Mouse (Mus musculus): Measurements from ENCODE around the gene Rce1. TPM values are rescaled to one million over a fixed set of nuclear protein-coding genes. Genes with fewer than 3 reads are reported as not detected.
"Not testable (repeated sequence)": the region's sequence is repeated elsewhere in the genome, so short reads cannot be mapped to it uniquely, and the experiment has no call there.

The Rce1 gene
- total RNA-seq, 4 experiments from 2014 or later, result 34.0 to 47.7 (median 38.9) TPM

DNA sequence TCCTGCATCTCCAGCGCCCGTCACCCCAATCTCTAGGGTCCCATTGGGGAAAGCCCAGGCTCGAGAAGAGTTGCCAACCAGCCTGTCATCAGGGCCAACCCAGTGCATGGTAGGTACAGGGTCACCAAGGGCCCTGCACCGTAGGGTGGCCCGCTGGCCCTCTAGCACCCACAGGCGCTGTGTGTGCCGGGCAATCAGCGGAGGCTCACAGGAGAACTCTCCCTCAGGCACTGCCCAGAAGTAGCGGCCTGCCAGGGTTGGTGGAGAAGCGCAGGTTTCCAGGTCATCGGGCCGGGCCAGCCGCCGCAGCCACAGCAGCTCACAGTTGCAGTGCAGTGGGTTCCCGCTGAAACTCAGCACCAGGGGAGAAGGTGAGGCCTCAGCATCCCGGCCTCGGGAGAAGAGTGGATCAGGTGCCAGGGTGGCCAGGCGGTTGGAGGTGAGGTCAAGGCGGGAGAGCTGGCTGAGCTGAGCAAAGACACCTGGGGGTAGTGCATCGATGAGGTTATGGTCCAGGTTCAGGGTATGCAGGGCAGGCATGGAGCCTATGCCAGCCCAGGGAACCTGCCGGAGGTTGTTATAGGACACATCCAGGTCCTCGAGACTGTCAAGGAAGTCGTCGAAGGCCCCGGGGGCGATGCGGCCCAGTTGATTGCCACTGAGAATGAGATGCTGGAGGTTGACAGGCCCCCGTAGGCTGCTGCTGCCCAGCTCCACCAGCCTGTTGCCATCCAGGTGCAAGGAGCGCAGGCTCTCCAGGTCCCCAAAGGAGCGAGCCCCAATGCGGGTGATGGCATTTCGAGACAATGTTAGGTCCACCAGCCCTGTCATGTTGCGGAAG, 11.8 kb downstream of the Rce1 start:
- DNase-seq, result no peak

DNA sequence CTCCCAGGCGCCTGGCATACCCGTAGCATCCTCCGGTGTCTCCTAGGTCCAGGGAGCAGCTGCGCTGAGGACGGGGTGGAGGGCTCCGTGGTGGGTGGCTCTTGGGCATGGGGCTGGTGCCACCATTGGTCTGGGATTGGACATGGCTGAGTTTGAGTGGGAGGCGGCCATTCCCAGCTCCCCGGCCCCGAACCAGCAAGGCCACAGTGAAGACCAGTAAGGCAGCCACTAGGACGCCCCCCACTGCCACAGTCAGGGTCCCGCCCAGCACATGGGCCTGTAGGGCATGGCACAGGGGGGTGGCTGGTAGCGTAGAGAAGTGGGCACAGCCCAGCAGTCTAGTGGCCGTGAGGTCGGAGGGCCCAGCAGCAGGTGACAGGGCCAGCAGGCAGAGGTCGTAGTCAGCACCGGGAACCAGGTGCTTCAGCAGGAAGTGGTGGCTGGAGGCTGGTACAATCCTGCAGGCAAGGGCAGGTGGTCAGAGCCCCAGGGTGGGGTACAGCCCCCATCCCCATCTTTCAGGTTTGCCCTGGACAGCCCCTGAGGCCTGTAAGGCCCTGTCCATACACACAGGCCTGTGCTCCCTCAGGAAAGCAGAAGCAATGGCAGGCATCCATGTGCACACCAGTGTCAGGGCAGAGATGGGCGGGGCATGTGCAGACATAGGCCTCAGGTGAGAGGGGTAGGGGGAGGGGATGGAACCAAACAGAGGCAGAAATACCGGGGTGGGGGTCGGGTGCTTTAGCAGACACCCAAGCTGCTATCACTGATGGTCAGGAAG, 13.1 kb downstream of the Rce1 start:
- no peak for DNase-seq

DNA sequence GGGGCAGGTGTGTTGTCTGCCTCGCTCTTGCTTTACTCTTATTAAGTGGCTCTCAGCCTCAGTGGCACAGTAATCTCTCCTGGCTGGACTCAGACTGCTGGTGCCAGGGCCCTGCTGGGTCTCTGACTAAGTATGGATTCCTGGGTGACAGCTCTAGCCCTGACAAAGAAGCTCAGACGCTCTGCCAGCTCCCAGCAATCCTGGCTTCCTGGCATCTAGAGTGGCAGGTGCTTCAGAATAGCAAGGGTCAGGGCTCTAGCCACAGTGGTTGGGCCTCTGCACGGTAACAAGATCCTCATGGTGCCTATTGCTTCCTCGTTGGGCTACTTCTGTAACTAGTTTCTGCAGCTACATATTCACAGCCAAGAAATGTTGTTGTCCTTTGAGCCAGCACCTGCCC, 15.3 kb downstream of the Rce1 start:
- no peak for DNase-seq

GRCm38 (mm10) chr19:4608511-4608910, 16.9 kb downstream of the Rce1 start:
- no peak for DNase-seq

- DNase-seq, result no peak
Measured at GRCm38 (mm10) chr19:4607406-4607805, 18.0 kb downstream of the Rce1 start.

DNA sequence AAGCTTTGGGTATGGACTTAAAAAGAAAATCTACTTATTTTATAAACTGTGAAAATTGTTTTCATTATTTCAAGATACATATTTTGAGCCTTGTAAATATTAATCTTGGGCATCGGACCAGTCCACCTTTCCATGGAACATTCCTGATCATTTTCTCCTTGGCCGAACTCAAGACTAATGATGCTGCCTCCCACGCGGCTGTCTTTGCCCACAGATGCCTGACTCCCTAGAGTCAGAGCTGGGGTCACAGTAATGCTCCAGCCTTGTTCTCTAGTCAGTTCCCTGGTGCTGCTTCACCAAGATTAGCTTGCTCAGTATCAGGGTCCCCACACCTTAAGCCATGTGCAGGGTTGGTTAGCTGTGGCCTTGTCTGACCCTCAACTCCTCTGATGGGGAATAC, 19.8 kb downstream of the Rce1 start:
- no peak for DNase-seq

DNA sequence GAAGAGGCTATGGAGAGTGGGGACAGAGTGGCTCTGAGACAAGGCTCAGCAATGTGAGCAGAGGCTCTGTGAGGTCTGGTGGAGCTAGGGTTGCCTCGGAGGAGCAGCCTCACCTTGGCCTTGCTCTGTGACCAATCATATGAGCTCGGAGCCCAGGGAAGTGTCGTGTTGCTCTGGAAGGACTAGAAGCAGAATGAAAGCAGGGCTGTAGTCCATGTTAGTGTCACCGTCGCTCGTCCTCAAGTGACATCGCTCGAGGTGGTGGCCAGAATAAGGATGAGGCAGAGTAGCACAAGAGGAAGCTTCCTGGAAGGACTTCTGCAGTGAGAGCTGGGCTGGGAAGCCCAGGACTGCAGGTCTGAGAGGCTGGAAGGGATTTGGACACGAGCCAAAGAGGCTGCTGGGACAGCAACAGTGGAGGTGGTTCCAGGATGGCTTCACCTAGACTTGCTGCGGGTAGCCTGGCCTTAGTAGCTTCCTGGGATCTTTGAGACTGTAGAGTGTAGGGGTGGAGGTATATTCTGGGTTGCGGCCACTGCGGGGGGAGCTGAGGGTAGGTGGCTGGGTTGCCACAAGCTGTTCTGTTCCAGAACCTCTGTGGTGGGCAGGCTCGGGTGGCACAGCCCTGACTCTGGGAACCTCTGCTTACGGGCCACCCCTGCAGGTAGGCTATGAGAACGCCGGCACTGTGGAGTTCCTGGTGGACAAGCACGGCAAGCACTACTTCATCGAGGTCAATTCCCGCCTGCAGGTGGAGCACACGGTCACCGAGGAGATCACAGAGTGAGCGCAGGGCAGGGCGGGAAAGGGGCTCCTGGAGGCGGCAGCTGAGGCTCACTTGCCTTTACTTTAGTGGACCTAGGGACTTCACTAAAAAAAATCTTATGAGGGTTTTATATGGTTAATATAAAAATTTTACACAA, 21.4 kb downstream of the Rce1 start:
- no peak for DNase-seq

DNA sequence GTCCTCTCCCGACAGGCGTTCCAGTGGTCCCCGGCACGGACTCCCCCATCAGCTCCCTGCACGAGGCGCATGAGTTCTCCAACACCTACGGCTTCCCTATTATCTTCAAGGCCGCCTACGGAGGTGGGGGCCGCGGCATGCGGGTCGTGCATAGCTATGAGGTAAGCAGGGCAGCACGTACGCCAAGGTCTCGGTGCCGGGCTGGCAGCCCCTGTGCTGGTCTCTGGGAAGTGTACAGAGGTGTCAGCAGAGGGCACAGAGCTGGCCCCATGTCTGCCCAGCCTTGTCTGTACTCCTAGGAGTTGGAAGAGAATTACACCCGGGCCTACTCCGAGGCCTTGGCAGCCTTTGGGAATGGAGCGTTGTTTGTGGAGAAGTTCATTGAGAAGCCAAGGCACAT, 23.0 kb downstream of the Rce1 start:
- no peak for DNase-seq

DNA sequence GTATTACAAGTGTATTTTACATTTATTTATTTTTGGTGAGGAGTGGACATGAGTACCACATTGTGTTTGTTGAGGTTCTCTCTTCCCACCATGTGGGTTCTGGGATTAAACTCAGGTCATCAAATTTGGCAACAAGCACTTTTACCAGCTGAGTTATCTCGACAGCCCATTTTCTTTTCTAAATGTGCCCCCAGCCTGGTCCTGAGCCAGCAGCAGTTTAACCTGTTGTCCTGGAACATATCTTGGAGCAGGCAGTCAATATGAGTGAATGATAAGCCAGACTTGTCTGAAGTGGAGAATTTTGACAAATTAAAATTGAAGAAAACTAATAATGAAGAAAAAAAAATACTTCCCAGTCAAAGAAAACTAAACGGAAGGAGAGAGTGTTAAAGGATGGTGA, 29.4 kb downstream of the Rce1 start:
- DNase-seq, result no peak

DNA sequence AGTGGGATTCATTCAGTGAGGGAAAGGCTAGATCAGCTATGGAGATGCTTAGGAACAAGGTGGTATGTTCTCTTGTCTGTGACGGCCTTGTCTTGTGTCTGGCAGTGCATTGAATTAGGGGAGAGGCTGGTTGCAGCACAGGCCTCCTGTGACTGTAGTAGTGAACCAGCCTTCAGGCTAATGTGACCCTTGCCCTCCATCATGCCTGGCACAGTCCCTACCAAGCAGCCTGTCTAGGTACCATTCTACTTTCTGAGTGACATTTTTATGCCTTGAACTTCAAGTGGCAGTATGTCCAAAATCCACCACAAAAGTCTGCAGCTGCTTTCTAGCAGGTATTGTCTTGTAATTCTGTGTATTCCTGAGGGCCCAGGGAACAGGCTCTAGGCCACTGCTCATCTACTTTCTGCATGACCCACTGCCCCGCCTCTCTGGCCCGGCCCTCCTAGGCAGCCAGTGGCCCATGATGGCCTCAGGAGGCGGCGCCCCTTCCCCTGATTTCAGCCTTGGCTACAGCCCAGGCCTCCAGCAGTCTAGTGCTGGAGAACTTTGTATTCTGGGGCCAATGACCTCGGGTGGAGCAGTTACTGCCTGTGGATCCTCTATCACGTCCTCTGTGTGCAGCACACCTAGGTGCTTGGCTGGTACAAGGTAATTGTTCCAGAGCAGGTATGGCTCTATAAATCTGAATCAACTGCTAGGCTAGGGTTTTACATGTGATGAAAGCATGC, 31.5 kb downstream of the Rce1 start:
- no peak for DNase-seq

DNA sequence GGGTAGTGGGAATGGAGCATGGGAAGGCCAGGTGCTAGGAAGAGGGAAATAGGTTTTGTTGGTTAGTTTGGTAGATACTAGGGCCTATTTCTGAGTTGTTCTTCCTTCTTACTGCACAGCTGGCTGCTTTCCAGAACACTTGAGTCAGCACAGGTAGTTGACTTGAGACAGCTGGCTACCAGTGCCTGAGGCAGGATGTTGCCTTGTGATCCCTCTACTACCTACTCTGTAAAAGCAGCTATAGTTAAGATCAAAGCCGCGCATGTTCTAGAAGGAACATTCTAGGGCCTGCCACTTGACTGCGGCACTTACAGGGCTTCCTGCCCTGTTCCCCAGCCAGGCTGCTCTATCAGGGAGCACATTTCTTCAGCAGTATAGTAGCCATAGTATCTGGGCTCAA, 35.4 kb downstream of the Rce1 start:
- DNase-seq, result no peak

- no peak for DNase-seq
Measured at GRCm38 (mm10) chr19:4589081-4589480, 36.4 kb downstream of the Rce1 start.

- no peak for DNase-seq
Measured at GRCm38 (mm10) chr19:4588430-4588829, 37.0 kb downstream of the Rce1 start.

DNA sequence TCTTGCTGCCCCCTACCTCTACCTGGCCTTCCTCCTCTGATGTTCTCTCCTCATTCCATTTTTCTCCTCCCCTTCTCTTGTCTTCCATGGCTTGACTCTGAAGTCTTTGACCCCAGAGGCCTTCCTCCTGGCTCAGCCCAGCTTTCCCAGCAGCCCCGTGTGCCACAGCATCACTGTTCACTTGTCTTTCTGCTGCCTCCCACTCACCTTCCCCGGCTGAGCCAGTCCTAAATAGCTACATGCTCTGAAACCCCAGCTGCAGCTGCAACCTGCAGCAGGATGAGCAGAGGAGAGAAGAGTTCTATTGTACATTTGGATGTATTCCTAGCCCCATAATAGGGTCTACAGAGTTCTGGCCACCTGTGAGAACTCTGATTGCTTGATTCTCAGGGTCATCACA, 38.0 kb downstream of the Rce1 start:
- DNase-seq, result no peak

- not testable (repeated sequence) for DNase-seq
Measured at GRCm38 (mm10) chr19:4586783-4587182, 38.7 kb downstream of the Rce1 start.

DNA sequence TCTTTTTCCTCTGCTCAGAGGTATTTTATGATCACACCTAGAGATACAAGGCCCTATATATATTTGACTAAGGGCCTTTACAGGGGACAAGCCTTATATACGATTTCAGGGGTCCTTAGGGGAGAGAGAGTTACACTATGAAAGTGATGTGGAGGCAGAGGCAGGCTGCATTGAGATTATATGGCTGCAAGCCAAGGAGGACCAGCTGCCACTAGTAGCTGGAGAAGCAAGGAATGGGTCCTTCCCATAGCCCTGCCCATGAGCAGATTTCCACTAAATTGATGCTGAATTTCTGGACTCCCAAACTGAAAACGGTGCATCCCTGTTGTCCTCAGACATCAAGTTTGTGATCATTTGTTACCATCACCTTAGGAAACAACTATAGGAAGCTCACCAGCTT, 41.6 kb downstream of the Rce1 start:
- DNase-seq, result no peak

DNA sequence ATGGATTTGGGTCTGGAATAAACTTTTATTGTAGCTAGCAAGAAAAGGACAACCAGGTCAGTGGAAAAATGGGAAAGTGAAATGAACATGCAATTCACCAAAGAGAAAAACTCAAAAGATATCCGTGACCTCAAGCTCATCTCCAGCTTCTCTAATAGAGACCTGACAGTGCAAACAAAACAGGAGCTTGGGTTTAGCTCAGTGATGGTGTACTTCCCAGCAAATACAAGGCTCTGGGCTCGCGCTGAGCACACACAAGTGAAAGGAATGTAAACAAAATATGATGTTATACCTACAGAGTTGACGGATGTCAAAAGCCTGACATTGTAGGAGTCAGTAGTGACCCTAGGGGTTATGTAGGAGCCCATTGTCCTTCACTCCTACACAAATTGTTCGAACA, 46.1 kb downstream of the Rce1 start:
- no peak for DNase-seq

GRCm38 (mm10) chr19:4578799-4579198, 46.6 kb downstream of the Rce1 start:
- peak; percentile 71 for DNase-seq

GRCm38 (mm10) chr19:4573241-4573640, 52.2 kb downstream of the Rce1 start:
- DNase-seq, result no peak
